Mouse (Mus musculus): ENCODE measurements around the gene Lyzl4.

GRCm38 (mm10) chr9:121602381-121602780 is 39.5 kb downstream of the Lyzl4 start:
- TF ChIP-seq POLR2A (IDR thresholded peaks at IDR 0.05; ENCODE audit: control insufficient read depth, low read depth, low read length) (no peak), CTCF (IDR thresholded peaks at IDR 0.05; ENCODE audit: control insufficient read depth, insufficient read depth, insufficient replicate concordance, low read depth, low read length) (no peak)

Data from testis, adult 2 months (tissue).